Mouse (Mus musculus) stomach, embryonic 14.5 days (tissue): ENCODE measurements at regions not wholly inside any gene's neighbourhood (a gene's known extent, or its start where the extent isn't known, plus 50 kb on each side); places are given as distances from the start of the nearest gene placed in this dataset.
"Not testable (repeated sequence)": the region's sequence is repeated elsewhere in the genome, so short reads cannot be mapped to it uniquely, and the experiment has no call there.

Experiments used
- ATAC-seq: fragments of 200-750 bp; cut with Nextera tagmentation; 2 replicates; pipeline ENCODE4 v1.8.0; 2017; ENCODE audit warnings: low read depth, moderate TSS enrichment; ENCODE audit not compliant: insufficient number of reproducible peaks, insufficient read depth, low FRiP score
- H3K27ac ChIP-seq: fragments of 300-500 bp; sonication (generic); 2 replicates; pipeline ENCODE4 v1.5.1; 2014; ENCODE audit warnings: mild to moderate bottlenecking, low read length, moderate library complexity, mixed read lengths
- H3K27me3 ChIP-seq: fragments of 300-500 bp; sonication (generic); 2 replicates; pipeline ENCODE4 v1.6.1; 2014; ENCODE audit warnings: low read length, control low read depth, mixed read lengths; ENCODE audit not compliant: control insufficient read depth, insufficient read depth
- H3K36me3 ChIP-seq: fragments of 300-500 bp; sonication (generic); 2 replicates; pipeline ENCODE4 v1.6.1; 2014; ENCODE audit warnings: mild to moderate bottlenecking, control low read depth, low read length, moderate library complexity, mixed read lengths; ENCODE audit not compliant: control insufficient read depth, insufficient read depth
- H3K4me1 ChIP-seq: fragments of 300-500 bp; sonication (generic); 2 replicates; pipeline ENCODE4 v1.6.1; 2014; ENCODE audit warnings: low read length, control low read depth, mixed read lengths; ENCODE audit not compliant: control insufficient read depth, insufficient read depth
- H3K4me2 ChIP-seq: fragments of 300-500 bp; sonication (generic); replicated peaks from 2 replicates; pipeline ENCODE4 v1.6.1; 2014; ENCODE audit warnings: low read depth, low read length, control low read depth
- H3K4me3 ChIP-seq: fragments of 300-500 bp; sonication (generic); 2 replicates; pipeline ENCODE4 v1.5.1; 2014; ENCODE audit warnings: low read depth, low read length, control low read depth
- H3K9ac ChIP-seq: fragments of 300-500 bp; sonication (generic); replicated peaks from 2 replicates; pipeline ENCODE4 v1.6.1; 2014; ENCODE audit warnings: low read depth, mild to moderate bottlenecking, control low read depth, low read length, moderate library complexity, mixed read lengths
- H3K9me3 ChIP-seq: fragments of 300-500 bp; sonication (generic); 2 replicates; pipeline ENCODE4 v1.6.1; 2016; ENCODE audit warnings: low read depth, low read length, control low read depth; ENCODE audit not compliant: control insufficient read depth
- WGBS: fragments of 180-500 bp; shearing (Covaris S2); extraction: QIAGEN DNeasy Blood & Tissue Kit; methylation state at CpG from one replicate; pipeline ENCODE4 v1.1.7; 2014; 5-methylcytosine and 5-hydroxymethylcytosine counted together

DNA sequence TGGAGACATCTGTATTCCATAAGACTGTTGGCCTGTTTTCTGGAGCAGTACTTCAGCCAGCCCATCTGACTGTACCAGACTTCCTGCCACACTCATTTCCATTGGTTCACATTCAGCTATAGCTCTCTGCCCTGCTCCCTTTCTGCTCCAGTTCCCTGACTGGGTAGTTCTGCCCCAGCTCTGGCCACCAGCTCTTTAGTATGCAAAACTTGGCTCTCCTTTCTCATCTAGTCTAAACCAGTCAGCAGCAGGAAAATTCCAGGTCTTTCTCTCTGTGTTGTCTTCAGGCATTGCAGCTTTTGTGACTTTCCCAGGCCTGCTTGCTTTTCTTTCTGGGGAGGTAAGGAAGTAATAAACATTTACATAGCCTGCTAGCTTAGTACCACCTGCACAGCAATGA is 363.5 kb upstream of the Agtr1b start:
- Histone ChIP-seq H3K4me1 (no peaks in the 10 kb centered on the region), H3K27me3 (no peaks in the 10 kb centered on the region), H3K4me3 (no peak overlapping the region), H3K9me3 (no peaks in the 10 kb centered on the region), H3K27ac (no peak overlapping the region), H3K4me2 (no peak overlapping the region), H3K36me3 (no peaks in the 10 kb centered on the region), H3K9ac (no peak overlapping the region)
- ATAC-seq = no peak

DNA sequence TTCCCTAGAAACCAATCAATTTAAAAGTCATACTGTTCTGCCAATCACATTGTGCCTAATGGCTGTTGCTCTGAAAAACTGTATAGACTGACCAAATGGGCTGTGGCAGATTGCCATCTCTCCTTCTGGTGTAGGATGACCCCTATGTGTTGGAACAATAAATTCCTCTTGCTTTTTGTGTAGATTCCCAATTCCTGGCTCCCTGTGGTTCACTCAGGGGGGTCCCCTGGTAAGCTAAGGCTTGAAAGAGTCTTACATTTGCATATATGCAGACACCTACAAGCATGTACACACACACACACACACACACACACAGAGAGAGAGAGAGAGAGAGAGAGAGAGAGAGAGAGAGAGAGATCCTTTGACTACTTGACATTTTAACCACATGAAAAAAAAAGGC is 362.8 kb upstream of the Agtr1b start:
- not testable (repeated sequence) for H3K4me1 ChIP-seq, H3K4me3 ChIP-seq, H3K27ac ChIP-seq, ATAC-seq, H3K36me3 ChIP-seq, H3K4me2 ChIP-seq, H3K9ac ChIP-seq, H3K27me3 ChIP-seq, H3K9me3 ChIP-seq

DNA sequence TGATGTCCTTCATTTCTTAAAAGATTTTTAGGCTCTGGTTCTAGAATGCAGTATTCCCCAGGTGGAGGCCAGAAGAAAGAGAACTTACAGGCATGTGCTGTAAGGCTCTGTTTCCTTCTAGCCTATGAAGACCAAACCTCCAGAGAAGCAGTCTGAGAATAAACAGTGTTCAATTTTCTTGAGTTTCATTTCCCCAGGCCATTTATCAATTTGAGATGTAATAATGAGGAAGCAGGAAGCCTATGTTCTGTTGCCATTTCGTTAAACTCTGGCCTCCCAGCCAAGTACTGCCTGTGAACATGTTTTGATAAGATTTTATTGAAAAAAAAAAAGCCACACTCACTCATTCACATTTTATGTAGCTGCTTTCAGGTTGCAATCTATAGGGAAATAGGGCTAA is 347.7 kb upstream of the Agtr1b start:
- 18% methylated on average over 1 of the region's 1 CpGs for WGBS
- H3K27me3 ChIP-seq = no peaks in the 10 kb centered on the region

DNA sequence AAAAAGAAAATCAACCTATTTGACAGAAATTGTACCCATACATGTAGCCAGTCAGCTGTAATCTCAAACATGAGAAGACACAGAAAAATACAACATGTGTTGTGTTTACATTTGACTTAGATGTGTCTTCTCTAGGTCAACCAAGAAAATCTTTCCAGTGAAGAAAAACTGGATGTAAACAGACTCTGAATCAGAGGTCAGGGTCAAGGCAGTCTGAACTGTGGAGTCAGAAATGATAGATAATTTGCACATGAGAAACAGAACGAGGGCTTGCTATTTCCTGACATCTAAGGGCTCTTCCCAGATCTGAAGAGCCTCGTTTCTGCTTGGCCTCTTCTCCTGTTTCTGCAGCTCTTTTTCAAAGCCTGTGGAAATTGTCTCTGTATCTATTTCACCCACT is 342.7 kb upstream of the Agtr1b start:
- Histone ChIP-seq H3K9ac (no peak overlapping the region), H3K36me3 (no peaks in the 10 kb centered on the region), H3K4me2 (no peak overlapping the region), H3K4me3 (no peak overlapping the region), H3K4me1 (no peaks in the 10 kb centered on the region), H3K27ac (no peak overlapping the region), H3K9me3 (no peaks in the 10 kb centered on the region), H3K27me3 (no peaks in the 10 kb centered on the region)
- no peak for ATAC-seq
- whole genome bisulfite sequencing = 13% methylated on average over 2 of the region's 2 CpGs

More for the DNA sequence above, 347.7 kb upstream of the Agtr1b start:
- no peak overlapping the region for H3K27ac ChIP-seq
- H3K36me3 ChIP-seq = no peaks in the 10 kb centered on the region
- no peak overlapping the region for H3K4me3 ChIP-seq
- H3K4me1 ChIP-seq = no peaks in the 10 kb centered on the region
- no peak overlapping the region for H3K4me2 ChIP-seq
- H3K9ac ChIP-seq = no peak overlapping the region
- H3K9me3 ChIP-seq = no peaks in the 10 kb centered on the region
- ATAC-seq = no peak

DNA sequence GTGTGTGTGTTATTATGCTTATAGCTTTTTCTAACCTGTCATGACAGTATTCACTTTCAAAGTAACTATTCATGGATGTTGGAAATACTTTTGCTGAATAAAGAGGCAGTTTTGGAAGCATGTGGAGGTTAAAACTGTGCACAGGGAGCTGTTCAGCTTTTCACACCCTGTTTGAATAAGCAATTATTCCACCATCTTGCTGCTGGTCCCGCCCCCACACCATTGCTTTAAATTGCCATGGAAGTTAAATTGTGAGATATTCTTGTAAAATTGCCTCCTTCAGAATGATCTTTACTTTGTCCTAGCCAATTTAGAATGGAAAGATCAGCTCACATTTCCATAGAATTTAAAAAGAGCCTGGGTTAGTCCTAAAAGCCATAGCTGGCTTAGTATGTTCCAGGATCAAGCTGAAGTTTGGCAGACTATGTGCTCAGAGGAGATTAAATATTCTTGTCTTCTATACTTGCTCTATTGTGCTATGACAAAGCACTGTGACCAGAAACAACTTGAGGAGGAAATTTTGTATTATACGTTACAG is 328.4 kb upstream of the Agtr1b start:
- Histone ChIP-seq H3K27me3 (no peaks in the 10 kb centered on the region), H3K4me1 (no peaks in the 10 kb centered on the region), H3K9me3 (no peaks in the 10 kb centered on the region), H3K4me3 (no peak overlapping the region), H3K9ac (no peak overlapping the region), H3K4me2 (no peak overlapping the region), H3K36me3 (no peaks in the 10 kb centered on the region), H3K27ac (no peak overlapping the region)
- ATAC-seq = no peak
- 94% methylated on average over 2 of the region's 2 CpGs for WGBS

DNA sequence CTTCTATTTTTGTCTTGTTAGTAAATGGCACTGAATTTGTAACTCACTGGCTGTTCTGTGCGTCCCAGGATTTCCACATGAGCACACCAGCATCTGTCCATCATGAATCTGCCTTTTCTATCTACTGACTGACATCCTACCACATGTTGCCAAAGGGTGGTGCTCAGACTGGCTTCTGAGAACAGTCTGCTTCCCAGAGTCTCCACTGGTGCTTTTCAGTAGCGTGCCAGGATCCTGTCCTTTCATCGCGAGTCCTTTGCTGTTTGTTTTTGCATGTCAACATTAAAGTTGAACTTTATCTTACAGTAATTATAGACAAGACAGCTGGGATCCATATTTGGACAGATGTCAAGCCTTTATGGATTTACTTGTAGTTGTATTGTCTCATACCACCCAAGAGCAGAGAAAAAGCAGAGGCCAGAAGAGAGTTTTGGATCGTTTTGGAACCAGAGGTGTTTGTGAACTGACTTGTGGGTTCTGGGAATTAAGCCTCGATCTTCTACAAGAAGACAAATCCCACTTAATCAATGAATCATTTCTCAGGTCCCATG is 314.0 kb upstream of the Agtr1b start:
- Histone ChIP-seq H3K4me1 (no peaks in the 10 kb centered on the region), H3K4me2 (no peak overlapping the region), H3K27ac (no peak overlapping the region), H3K9me3 (no peaks in the 10 kb centered on the region), H3K9ac (no peak overlapping the region), H3K36me3 (no peaks in the 10 kb centered on the region), H3K4me3 (no peak overlapping the region), H3K27me3 (no peaks in the 10 kb centered on the region)
- WGBS = 70% methylated on average over 6 of the region's 6 CpGs
- ATAC-seq = no peak

DNA sequence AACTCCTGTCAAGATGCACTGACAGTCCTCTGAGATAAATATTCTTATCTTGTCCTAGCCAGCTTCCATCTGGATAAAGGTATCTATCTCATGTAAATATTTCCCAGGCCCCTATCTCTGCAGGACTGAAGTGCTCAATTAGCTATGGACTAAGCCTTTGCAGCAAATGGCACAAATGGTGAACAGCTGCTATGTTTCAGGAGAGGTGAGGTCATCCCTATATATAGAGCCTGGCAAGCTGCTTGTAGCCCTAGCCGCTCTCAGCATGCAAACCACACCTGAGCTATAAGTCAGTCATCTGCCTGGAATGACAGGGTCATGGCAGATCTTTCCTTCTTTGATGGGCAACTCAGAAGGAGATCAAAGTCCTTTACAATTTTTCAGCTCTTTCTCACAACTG is 294.9 kb upstream of the Agtr1b start:
- no peak overlapping the region for H3K4me3 ChIP-seq
- H3K27ac ChIP-seq = no peak overlapping the region
- H3K4me2 ChIP-seq = no peak overlapping the region
- H3K4me1 ChIP-seq = peaks cover 6% of the 10 kb centered on the region
- no peaks in the 10 kb centered on the region for H3K9me3 ChIP-seq
- no peaks in the 10 kb centered on the region for H3K36me3 ChIP-seq
- 11% methylated on average over 1 of the region's 1 CpGs for WGBS
- ATAC-seq = peak; percentile 84; the same call in 1 of the 2 replicates
- H3K9ac ChIP-seq = no peak overlapping the region
- H3K27me3 ChIP-seq = no peaks in the 10 kb centered on the region

DNA sequence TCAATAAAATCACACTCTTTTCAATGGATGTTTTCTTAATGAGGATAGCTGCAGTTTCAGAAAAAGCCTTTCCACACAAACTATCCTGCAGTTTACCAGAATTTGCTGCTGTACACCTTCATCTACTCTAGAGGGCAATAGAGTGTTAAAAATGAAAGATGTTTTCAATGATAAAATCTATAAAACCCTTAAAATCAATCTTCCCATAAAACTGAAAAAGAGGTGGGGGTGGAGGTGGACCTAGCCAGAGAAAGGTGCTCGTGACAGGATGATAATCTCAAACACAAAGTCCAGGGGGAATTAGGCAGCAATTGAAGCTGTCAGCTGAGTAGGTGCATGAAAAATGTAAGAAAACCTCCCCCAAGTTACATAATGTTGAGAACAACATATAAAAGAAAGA is 288.4 kb upstream of the Agtr1b start:
- H3K36me3 ChIP-seq = no peaks in the 10 kb centered on the region
- no peak overlapping the region for H3K27ac ChIP-seq
- H3K4me2 ChIP-seq = no peak overlapping the region
- no peak overlapping the region for H3K9ac ChIP-seq
- no peak overlapping the region for H3K4me3 ChIP-seq
- 3% methylated on average over 1 of the region's 1 CpGs for WGBS
- ATAC-seq = no peak
- no peaks in the 10 kb centered on the region for H3K27me3 ChIP-seq
- no peaks in the 10 kb centered on the region for H3K9me3 ChIP-seq
- H3K4me1 ChIP-seq = no peaks in the 10 kb centered on the region
